Mouse (Mus musculus): Measurements from ENCODE around the gene Cmtm6.

- TF ChIP-seq CTCF (IDR thresholded peaks at IDR 0.05; ENCODE audit: low read depth) (peak; percentile 100), EP300 (IDR thresholded peaks at IDR 0.05; ENCODE audit: low read depth) (no peak)
These were observed 22.1 kb downstream of the Cmtm6 start for GRCm38 (mm10) chr9:114752863-114753484.

Data from liver, embryonic 14.5 days (tissue).